Mouse (Mus musculus) gastrocnemius, adult 8-10 months (tissue): Measurements from ENCODE around the gene Epo. TPM values are rescaled to one million over a fixed set of nuclear protein-coding genes. Genes with fewer than 3 reads are reported as not detected.

ENCODE experiments used
- DNase-seq, 2 experiments: peaks; one replicate each; pipeline ENCODE4 v3.0.0; 2022; ENCODE audit warnings: low spot score in 2 of 2
- microRNA-seq: library from miRNA; unstranded; fragments of <30 nt; microRNA quantifications from one replicate; pipeline ENCODE4 v1.2.0, GENCODE M21; 2022
- total RNA-seq, 4 experiments: library from RNA; stranded (reverse); gene quantifications; 2 replicates each; pipeline ENCODE4 v1.2.4; 2022

Gene Epo
- total RNA-seq, 4 experiments from 2014 or later, result not detected

DNA sequence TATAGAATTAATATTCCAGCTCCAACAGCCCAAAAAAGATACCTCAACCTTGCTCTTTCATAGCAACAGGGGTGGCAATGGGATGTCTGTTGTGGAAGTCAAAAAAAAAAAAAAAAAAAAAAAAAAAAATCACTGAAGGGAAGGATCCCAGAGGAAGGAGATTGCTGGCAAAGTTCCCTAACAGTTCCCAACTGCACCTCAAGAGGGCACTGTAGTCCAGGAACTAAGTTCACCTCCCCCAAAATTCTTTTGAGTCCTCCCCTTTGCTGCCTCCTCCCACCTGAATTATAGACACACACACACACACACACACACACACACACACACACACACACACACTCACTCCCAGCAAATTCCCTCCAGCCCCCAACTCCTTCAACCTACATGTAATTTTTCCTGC is 51.9 kb downstream of the Epo start:
- peak; percentile 71 to 74 for DNase-seq

DNA sequence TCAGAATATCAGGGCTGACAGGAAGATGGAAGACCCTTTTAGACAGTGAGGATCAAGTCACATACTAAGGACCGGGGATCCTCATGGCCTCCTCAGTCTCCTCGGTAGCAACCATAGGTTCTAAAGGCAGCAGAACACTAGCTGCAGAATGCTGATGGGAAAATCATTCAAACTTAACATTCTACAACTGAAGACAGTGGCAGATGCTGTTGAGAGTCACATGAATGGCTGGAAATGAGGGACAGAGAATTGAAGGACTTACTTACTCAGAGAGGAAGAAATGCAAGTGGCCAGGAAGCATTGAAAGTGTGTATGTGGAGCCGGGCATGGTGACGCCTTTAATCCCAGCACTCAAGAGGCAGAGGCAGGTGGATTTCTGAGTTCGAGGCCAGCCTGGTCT is 56.1 kb downstream of the Epo start, which contains the start of gene Zan:
TSS of gene Zan (minus strand) at position 101 of the 400 bp plus-strand sequence.
- no peak for DNase-seq

DNA sequence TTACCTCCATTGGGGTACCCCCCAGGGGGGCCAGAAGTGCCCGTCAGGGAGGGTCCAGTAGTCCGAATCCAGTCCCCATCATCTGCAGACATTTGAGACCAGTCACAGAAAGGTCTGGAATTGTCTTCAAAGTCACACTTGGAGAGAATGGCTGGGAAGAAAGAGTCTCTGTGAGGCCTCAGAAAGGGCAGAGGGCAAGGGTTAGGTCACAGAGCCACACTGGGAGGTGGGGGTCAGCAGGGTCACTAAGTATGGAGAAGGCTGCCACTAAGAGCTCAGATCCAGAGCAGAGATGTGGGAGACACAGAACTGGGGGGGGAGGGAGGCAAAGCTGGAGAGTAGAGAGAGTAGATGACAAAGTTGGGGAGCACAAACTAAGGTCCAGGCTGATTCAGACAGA is 58.7 kb downstream of the Epo start:
- DNase-seq, result no peak

DNA sequence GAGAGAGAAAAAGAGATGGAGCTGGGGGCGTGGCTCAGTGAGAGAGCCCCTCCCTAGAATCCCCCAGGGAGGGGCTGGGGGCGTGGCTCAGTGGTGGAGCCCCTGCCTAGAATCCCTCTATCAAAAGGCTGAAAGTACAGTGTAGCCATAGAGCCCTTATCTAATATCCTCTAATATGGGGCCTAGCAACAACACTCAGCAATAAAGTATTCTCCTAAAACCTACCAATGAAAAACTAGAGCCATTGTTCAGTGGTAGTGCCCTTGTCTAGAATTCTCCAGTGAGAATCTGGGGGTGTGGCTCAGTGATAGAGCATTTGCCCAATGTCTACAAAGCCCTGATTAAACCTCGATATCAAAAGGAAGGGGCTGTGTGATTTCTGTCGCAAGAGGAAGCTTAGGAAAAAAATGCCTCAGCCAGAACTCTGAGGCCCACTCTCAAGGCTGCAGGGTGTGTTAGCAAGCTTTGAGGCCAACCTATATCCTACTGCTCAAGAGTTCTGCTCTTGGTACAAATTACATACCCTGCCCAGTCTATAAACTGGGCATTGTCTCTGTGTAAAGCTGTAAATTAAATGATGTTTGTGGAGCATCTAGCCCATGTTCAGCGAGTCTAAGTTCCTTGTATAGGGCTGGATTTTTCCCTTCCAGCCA is 60.7 kb downstream of the Epo start:
- DNase-seq, result no peak

DNA sequence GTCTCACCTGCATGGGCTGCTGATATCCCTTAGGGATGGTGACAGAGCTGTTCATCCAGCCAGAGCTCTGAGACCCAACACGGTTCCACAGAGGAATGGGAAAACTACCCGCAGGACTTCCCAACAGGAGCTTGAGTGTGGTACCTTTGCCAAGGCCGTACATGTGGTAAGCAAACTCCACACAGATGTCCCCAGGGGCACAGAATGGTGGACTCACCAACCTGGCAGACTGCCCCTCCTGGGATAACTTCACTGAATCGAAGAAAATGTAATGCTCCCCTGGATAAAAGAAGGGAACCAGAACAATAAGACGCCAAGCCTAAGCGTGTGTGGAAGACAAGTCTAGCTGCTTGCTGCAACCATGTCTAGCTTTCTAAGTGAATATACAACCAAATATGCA is 66.1 kb downstream of the Epo start:
- no peak for DNase-seq

DNA sequence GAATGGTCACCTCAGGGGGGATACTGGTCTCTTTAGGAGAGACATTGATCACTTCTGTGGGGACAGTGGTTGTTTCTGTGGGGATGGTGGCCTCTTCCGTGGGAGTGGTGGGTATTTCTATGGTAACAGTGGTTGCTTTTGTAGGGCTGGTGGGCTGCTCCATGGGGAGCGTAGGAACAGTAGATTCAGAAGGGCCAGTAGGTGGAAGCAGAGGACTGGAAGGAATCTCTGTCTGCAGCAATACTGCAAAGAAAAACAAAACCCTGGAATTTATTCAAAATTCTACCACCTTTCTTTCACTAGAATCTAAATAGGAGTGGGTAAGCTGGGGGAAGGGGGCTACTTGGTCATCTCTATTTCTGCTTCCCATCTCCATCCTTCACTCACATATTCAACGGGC is 68.0 kb downstream of the Epo start:
- DNase-seq, result no peak

DNA sequence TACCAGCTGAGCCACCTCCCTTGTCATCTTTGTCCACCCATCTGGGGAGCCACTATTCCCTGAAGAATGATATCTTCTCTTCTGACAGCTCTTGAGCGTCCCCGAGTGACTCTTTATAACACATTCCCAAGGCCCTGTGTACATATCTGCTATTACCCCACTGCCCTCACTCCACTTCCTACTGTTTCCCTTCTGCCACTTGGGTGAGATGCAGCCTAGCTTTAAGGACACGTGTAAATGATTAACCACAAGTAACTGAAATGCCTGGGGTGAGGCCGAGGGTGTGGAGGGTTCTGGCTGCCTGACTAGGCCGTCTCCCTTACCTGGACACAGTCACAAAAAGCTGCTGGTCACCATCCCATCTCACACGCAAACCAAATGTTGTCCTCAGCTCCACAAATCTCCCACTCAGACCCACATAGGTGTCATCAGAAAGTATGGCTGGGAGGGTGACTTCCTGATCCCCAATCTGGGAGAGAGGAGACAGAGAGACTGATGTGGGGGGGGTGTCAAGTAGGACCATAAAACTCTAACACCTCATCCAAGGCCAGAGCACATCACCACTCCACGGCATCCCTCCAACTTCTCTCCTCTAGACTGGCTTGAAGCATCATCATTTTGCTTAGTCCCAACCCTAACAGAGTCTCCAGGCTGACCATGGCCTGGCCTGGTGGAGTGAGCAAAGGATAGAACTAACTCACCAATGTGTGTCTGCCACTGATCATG is 77.0 kb downstream of the Epo start:
- no peak for DNase-seq

DNA sequence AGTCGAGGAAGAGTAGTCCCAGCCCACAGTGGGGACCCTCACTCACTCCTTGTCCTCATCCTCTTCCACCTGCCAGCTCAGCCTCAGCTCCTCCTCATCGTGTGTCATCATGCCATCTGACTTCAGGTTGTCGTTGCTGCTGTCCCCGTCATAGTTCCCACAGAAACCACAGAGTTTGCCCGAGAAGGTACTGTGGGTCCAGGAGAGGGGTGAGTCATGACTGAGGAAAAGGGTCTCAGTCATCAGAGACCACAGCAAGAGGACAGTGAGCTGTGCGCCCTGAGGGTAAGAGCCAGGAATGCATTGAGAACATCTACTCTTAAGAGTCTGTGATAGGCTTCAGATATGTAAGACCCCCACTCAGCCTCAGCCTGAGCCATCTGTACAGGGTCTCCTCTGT is 77.8 kb downstream of the Epo start:
- DNase-seq, result no peak

DNA sequence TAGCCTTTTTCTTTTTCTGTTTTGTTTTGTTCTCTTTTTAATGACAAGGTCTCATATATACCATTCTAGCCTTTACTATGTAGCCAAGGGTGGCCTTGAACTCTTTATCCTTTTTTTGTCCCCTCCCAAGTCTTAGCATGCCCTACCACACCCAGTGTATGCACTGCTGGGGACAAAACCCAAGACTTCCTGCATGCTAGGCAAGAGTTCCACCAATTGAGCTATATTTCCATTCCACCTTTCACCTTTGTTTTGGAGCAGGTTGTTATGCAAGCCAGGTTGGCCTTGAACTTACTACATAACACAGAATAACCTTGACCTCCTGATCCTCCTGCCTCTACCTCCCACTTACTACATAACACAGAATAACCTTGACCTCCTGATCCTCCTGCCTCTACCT is 87.5 kb downstream of the Epo start:
- DNase-seq, result no peak

DNA sequence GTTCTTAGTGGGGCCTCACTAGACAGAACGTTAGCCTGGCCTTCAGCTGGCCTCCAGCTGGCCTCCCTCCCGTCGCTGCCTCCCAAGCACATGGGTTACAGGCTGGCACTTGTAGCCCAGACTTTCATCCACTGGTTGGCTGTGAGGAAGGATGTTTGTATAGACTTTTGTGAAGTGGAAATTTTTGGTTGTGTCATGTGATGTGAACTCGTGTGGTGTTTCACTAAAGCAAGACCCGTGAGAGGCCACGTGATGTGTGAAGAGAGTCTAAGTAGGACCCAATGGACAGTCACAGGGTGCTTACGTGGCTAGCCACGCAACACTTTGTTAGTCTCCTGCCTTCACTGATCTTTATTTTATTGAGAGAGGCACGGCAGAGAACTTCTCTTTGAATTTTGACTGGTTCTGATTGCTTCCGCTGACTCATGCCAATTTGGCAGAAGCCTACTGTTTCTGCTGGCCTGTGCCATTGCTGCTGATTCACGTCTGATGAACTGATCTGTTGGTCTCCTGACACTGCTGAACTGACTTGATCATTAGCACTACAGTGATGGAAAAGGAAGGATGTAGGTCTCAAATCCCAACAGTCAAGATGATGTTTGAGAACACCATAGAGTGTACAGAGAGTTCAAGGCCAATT is 92.7 kb downstream of the Epo start:
- no peak for DNase-seq

DNA sequence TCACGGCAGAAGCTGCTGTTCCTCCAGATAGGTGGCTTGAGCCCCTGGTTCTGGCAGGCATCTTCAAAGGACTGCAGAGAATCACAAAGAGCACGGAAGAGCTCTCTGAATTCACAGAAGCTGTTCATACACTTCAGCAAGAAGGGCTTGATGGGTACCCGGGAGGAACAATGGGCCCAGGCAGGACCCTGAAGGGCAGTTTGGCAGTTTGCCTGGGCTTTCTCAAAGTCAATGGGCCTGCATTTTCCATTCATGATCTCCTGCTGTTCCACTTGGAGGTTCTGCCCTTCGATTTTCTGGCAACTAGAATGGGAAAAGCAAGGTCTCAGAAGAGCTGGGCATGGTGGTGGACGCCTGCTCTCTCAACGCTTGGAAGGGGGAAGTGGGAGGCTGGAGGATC is 99.2 kb downstream of the Epo start:
- DNase-seq, result no peak

Small RNA genes lying within 50 kb of the gene (microRNA-seq; reads per million reads assigned to microRNA genes)
- gene Mir6418, result not detected

Other genes starting within 250 kb of the Epo start
- 10 to 100 TPM; 15.8 to 27.7 (median 20.1) TPM for gene Ache, start 245.7 kb downstream of the Epo start, total RNA-seq
- 10 to 100 TPM; 14.6 to 22.7 (median 19.1) TPM for gene Ufsp1, start 238.6 kb downstream of the Epo start, total RNA-seq
- gene Srrt, start 225.6 kb downstream of the Epo start, total RNA-seq, result 10 to 100 TPM; 30.0 to 37.2 (median 34.0) TPM
- gene Trip6, start 218.8 kb downstream of the Epo start, total RNA-seq, result 1 to 10 TPM; 1.4 to 3.9 (median 2.1) TPM
- gene Slc12a9, start 199.6 kb downstream of the Epo start, total RNA-seq, result 1 to 10 TPM; 1.7 to 3.6 (median 1.9) TPM
- 10 to 100 TPM in 1 of 4 experiments, 1 to 10 TPM in 3; 6.9 to 10.7 (median 8.6) TPM for gene Ephb4, start 183.1 kb downstream of the Epo start, total RNA-seq
- under 1 TPM in 2 of 4 experiments, not detected in 2; 0.02 to 0.54 TPM for gene Zan, start 56.2 kb downstream of the Epo start, total RNA-seq
- 10 to 100 TPM; 10.5 to 11.7 (median 11.2) TPM for gene Pop7, start 30.7 kb downstream of the Epo start, total RNA-seq
- gene Gigyf1, start 14.7 kb downstream of the Epo start, total RNA-seq, result 10 to 100 TPM; 21.2 to 25.5 (median 22.6) TPM
- 100 to 1,000 TPM; 118 to 137 (median 128) TPM for gene Gnb2, start 268 bp upstream of the Epo start, total RNA-seq
- not detected for gene Actl6b, start 20.3 kb upstream of the Epo start, total RNA-seq
- not detected for gene Tfr2, start 36.6 kb upstream of the Epo start, total RNA-seq
- 10 to 100 TPM; 10.1 to 13.6 (median 11.6) TPM for gene Mospd3, start 67.8 kb upstream of the Epo start, total RNA-seq
- 10 to 100 TPM; 16.2 to 35.4 (median 22.9) TPM for gene Pcolce, start 80.5 kb upstream of the Epo start, total RNA-seq
- under 1 TPM in 2 of 4 experiments, not detected in 2; 0.20 to 0.29 TPM for gene Fbxo24, start 95.8 kb upstream of the Epo start, total RNA-seq
- gene Lrch4, start 95.9 kb upstream of the Epo start, total RNA-seq, result 10 to 100 TPM; 12.7 to 15.7 (median 14.6) TPM
- 1 to 10 TPM; 1.9 to 3.5 (median 2.5) TPM for gene Gm20605, start 95.9 kb upstream of the Epo start, total RNA-seq
- gene Sap25, start 108.1 kb upstream of the Epo start, total RNA-seq, result 1 to 10 TPM in 2 of 4 experiments, under 1 TPM in 2; 0.75 to 1.8 (median 1.1) TPM
- gene Irs3, start 112.5 kb upstream of the Epo start, total RNA-seq, result under 1 TPM; 0.19 to 0.81 (median 0.25) TPM
- 1 to 10 TPM; 2.4 to 4.4 (median 3.3) TPM for gene Agfg2, start 151.5 kb upstream of the Epo start, total RNA-seq
- under 1 TPM in 2 of 4 experiments, not detected in 2; 0.10 to 0.16 TPM for gene Nyap1, start 208.4 kb upstream of the Epo start, total RNA-seq
- gene Tsc22d4, start 212.5 kb upstream of the Epo start, total RNA-seq, result 10 to 100 TPM; 39.6 to 68.9 (median 47.7) TPM
- 1 to 10 TPM; 4.7 to 6.0 (median 5.3) TPM for gene Ppp1r35, start 245.6 kb upstream of the Epo start, total RNA-seq